Mouse (Mus musculus) cerebellum, adult 2 months (tissue): ENCODE data around the gene Map3k9.

Source experiments
- CTCF ChIP-seq: fragments of 200-500 bp; IDR thresholded peaks from 2 replicates; pipeline ENCODE4 v1.5.1; 2011; ENCODE audit warnings: low read depth, mild to moderate bottlenecking, control low read depth, low read length, moderate library complexity, borderline replicate concordance; ENCODE audit not compliant: insufficient read depth
- POLR2A ChIP-seq: fragments of 200-500 bp; IDR thresholded peaks from 2 replicates; pipeline ENCODE4 v1.6.1; 2011; ENCODE audit warnings: low read length, control low read depth, borderline replicate concordance; ENCODE audit not compliant: insufficient read depth

- TF ChIP-seq CTCF (no peak), POLR2A (no peak)
Measured at GRCm38 (mm10) chr12:81702903-81703302, 78.1 kb downstream of the Map3k9 start.
